Mouse (Mus musculus) brain, embryonic 14.5 days (tissue): ENCODE results near the gene Tnxb.

Experiments used
- CTCF ChIP-seq: fragments of 200-500 bp; IDR thresholded peaks from 2 replicates; pipeline ENCODE4 v1.5.1; 2012; ENCODE audit warnings: inconsistent platforms, mild to moderate bottlenecking, moderate library complexity, borderline replicate concordance; ENCODE audit not compliant: insufficient read depth, insufficient read length; ENCODE audit errors: extremely low read depth
- POLR2A ChIP-seq: fragments of 200-500 bp; IDR thresholded peaks from 2 replicates; pipeline ENCODE4 v1.6.1; 2012; ENCODE audit warnings: mild to moderate bottlenecking, inconsistent platforms, borderline replicate concordance; ENCODE audit not compliant: poor library complexity, insufficient read depth, insufficient read length, severe bottlenecking; ENCODE audit errors: extremely low read depth

DNA sequence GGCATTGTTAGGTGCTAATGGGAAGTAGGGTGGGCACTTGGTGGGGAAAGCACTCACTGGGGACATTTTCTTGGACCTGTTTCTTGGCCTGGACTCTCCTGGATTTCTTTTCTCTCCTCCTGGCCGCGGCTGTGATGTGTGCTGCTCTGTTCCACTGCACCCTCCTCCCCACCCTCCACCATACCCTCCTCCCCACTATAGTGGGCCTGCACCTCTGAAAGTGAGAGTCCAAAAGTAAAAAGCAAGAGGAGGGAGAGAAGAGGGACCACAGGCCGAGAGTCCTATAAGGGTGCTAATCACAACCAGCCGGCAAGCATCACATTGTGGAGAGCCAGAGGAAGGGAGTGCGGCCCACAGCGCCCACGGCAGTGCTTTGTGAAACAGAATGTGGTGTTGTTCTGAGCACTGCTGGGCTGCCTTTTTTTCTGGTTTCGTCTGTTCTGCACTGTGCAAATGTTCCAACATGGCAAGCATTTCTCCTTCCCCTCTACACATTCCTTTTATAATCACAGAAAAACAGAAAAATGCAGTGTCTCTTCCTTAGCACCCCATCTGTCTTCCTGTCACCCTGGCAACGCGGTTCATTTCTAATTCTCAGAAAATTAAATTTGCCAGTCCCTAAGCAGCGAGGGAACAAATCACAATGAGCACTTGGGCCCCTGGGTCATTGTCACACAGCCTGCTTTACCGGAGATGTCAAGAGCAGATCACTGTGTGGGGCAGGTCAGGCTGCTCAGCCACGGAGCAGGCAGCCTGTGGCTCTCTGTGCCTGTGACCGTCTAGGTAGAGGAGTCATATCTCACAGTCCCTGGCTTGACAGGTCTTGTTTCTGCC is 29.5 kb downstream of the Tnxb start:
- TF ChIP-seq CTCF (no peak), POLR2A (no peak)
